Mouse (Mus musculus): Measurements from ENCODE around the gene Tcstv1.
"Not testable (repeated sequence)": the region's sequence is repeated elsewhere in the genome, so short reads cannot be mapped to it uniquely, and the experiment has no call there.

Gene Tcstv1

GRCm38 (mm10) chr13:119894685-119895084 lies at the start of gene Tcstv1:
Tcstv1 (minus strand) TSS chr13:119894785.
- DNase-seq = not testable (repeated sequence)

- DNase-seq = not testable (repeated sequence)
These were observed 34.6 kb upstream of the Tcstv1 start, which contains the start of gene Gm21761 for GRCm38 (mm10) chr13:119929172-119929571. Gm21761 (minus strand) TSS chr13:119929272.

- not testable (repeated sequence) for DNase-seq
These were observed 30.2 kb upstream of the Tcstv1 start for GRCm38 (mm10) chr13:119924597-119925340.

- peak; percentile 4 for DNase-seq
These were observed 22.6 kb upstream of the Tcstv1 start for GRCm38 (mm10) chr13:119916966-119917722.

- DNase-seq = peak; percentile 22
These were observed 21.9 kb upstream of the Tcstv1 start for GRCm38 (mm10) chr13:119916449-119916848.

GRCm38 (mm10) chr13:119898549-119898948 lies 4.0 kb upstream of the Tcstv1 start:
- not testable (repeated sequence) for DNase-seq

- not testable (repeated sequence) for DNase-seq
These were observed 7.7 kb downstream of the Tcstv1 start for GRCm38 (mm10) chr13:119886896-119887295.

GRCm38 (mm10) chr13:119864395-119864999 lies 30.1 kb downstream of the Tcstv1 start:
- DNase-seq = not testable (repeated sequence)

GRCm38 (mm10) chr13:119862399-119862798 lies 32.2 kb downstream of the Tcstv1 start:
- not testable (repeated sequence) for DNase-seq

Data from heart, adult 11 months (tissue).